Mouse (Mus musculus): ENCODE data around the gene Aatk.

GRCm38 (mm10) chr11:120032052-120032451 lies 14.9 kb downstream of the Aatk start:
- TF ChIP-seq POLR2A (IDR thresholded peaks at IDR 0.05; ENCODE audit: control insufficient read depth, extremely low read depth, insufficient read depth, low read length, poor library complexity) (no peak), CTCF (IDR thresholded peaks at IDR 0.05; ENCODE audit: borderline replicate concordance, control insufficient read depth, extremely low read depth, insufficient read depth, low read length, poor library complexity) (no peak)

Data from thymus, adult 2 months (tissue).